Mouse (Mus musculus): Measurements from ENCODE around the gene Fgfr2. TPM values are rescaled to one million over a fixed set of nuclear protein-coding genes. Genes with fewer than 3 reads are reported as not detected.

Gene Fgfr2
- total RNA-seq, 2 experiments from 2014 or later: 2.1 to 3.9 TPM

DNA sequence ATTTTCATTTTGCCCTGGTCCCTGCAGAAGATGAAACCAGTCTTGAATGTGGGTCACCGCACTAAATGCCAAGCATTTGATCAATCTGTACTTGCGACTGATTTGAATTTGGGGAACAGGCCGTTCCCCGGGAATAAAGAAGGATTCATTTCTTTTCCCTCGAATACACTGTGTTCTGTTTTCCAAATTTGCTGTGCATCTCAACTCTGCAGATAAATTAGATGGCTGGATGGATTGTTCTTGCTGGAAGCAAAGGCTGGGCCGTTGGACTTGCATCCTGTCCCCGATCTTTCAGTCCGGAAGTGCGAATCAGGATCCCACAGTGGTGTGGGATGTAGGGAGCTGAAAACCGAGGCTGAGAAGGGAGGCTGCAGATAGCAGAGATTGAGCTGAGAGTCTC is 2169.8 kb downstream of the Fgfr2 start:
- no peak for DNase-seq
- intact Hi-C loops (cut with DNase I): no loop called here

DNA sequence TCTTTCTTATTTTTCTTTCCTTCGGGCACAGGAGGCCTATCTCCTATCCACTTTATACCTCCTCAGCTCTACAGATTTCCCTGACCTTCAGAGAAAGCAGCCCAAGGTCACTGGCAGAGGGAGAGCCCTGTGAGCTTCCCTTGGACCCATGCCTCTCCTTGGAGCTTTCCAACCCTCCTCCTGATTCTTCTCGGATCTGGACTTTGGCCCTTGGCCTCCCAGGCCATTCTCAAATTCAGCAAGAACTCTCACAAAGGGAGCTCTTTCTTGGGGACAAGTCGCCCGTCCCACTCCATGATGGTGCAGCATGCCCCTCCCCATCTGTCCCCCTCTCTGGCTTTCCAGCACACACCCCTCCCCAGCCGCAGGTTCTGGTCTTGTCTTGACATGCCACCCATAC is 2172.1 kb downstream of the Fgfr2 start:
- no peak for DNase-seq

DNA sequence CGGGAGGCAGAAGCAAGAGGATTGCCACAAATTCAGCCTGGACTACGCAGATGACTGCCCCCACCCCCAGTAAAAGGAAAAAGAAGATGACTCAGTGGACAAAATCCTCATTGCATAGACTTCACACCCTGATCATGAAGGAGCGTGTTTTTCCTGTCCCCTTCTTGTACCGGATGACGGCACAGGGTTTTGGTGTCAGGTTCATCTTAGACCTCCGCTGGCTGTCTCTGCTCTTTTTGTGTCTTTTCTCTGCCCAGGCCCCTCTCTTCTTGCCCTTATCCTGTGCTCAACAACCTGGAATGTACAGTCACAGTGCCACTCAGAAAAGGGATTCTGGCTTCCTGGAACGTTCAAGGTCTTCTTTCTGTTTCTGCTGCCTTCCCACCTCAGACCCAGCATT is 2172.7 kb downstream of the Fgfr2 start:
- intact Hi-C loops (cut with DNase I): no loop called here
- no peak for DNase-seq

More for the DNA sequence above, 2172.1 kb downstream of the Fgfr2 start:
- intact Hi-C loops (cut with DNase I): no loop called here

DNA sequence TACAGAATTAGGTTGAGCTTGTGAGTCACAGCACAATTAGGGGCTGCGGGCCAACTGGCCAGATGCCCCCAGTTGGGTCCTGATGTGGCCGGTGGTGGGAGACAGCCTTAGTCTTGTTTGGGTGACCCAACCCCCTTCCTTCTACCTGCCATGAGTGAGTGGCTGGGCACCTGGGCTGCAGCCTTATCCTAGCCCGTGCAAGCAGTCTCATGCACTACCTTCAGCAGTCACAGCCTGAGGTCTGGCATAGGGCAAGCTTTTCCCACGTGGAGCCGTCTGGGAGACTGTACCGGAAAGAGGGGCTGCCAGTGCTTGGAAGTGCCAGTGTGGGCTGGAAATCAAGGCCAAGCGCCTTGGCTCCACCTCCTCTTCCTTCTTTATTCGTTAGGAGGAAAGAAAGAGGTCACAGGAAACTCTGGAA is 2173.8 kb downstream of the Fgfr2 start:
- intact Hi-C loops (cut with DNase I): no loop called here
- peak; percentile 63 to 71 for DNase-seq

DNA sequence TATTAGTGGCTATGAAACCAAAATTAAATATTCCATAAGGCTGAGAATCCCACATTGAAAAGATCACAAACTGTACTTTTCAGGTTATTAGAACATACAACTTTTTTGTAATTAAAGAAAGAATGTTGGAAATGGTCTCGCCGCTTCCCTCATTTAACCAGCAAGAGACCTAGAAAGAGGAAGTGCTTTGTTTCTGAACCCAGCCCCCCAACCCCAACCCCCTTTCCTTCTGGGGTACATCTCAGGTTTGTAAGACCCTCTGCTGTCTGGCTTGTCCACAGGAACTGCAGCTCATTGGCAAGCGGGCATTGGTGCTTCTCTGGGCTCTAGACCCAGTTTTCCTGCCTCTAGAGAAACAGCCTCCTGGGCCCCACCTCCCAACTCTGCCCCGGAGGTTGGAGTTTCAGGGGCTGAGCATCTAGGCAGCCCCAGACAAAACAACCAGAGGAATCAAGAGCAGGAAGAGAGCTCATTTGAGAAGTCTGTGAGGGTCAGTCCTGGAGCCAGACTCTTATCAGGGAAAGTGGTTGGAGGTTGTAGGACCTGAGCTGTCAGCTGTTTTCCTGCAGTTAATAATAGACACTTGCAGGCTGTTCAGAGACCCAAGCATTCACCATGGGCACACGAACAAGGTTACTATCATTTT is 2174.5 kb downstream of the Fgfr2 start:
- DNase-seq: no peak
- intact Hi-C loops (cut with DNase I): no loop called here

DNA sequence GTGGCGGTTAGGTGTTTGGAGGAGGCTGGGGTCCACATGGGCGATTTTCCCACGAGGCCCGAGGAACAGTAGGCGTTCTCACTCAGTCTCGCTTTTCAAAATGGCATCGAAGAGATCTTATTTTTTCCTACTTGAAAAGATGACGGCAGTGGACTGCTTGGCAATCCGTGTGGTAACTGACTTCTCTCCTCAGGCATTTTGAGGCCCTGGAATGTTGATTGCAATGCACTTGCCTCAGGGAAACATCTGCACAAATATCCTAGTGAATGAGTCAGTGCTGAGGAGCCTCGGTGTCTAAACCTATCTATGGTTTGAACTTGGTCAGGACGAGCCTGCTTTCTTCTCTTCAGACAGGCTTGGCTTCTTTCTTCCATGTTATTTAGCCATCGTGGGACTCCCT is 2176.8 kb downstream of the Fgfr2 start:
- intact Hi-C loops (cut with DNase I): no loop called here
- DNase-seq: no peak

DNA sequence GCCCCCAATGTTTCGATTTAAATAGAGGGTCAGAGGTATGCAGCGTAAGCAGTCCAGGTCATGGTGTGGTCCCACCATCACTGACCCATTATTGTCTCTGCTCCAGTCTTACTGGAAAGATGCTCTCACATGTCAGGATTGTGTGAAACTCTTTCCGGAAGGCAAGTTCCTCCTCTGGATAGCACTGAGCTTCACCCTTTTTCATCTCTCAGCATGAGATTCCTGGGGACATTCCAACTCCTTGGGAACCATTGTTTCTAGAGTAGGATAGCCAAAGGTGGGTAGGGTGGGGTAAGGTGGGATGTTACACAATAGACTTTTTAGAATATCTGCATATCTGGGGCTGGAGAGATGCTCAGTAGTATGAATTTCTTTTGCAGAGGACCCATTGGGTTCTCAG is 2177.4 kb downstream of the Fgfr2 start:
- DNase-seq: no peak
- intact Hi-C loops (cut with DNase I): no loop called here

DNA sequence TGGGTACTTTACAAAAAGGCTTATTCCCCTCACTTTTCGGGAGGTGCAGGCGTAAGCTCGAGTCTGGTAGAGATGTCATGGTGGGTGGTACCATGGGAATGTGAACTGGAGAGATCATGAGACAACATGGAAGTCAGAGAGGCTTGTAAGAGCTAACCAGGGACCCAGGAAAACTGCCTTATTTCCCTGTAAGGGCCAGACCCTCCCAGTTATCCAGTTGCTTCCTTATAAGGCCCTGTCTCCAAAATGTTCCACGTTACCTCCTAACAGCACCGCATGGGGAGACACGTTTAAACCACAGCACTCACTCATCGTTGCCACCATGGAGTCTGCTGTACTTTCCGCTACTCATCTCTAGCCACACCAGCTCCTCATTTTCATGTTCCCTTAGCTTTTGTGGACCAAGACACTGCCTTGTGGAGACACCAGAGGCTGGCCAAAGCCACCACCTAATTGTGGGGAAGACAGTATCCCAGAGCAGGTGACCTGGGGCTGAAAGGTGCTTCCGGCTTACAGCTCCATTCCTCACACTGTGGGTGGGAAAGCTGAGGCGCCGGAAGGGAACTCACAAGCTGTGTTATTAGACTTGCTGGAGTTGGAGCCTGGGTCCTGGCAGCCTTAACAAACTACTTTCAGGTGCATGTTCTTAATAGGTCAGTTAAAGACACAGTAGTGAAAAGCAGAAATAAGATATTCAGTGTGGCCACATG is 2178.2 kb downstream of the Fgfr2 start:
- no peak for DNase-seq
- intact Hi-C loops (cut with DNase I): no loop called here

DNA sequence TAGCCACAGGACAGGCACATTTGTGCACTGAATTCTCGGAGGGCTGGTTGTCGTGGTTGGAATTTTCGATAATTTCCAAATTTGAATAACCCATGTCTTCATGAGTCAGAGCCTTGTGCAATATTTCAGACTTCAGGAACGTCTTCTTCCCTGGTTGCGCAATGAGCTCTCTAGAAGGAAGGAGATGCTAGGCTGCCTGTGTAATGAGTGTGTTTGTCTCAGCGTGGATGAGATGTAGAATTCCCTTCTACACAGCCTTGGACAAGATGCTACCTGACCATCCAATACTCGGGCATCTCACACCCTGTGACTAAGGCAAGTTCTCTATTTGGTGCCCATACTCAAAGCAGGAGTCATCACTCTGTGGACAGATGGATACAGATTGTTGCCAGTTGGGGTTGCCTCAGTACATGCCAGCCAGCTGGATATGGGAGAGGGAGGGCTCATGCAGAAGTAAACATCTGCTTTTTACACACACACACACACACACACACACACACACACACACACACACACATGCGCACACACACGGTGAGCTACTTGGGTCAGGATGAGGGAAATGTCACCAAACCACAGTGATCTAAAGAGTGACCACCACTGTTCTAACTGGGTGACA is 2179.8 kb downstream of the Fgfr2 start:
- intact Hi-C loops (cut with DNase I): no loop called here
- DNase-seq: no peak

DNA sequence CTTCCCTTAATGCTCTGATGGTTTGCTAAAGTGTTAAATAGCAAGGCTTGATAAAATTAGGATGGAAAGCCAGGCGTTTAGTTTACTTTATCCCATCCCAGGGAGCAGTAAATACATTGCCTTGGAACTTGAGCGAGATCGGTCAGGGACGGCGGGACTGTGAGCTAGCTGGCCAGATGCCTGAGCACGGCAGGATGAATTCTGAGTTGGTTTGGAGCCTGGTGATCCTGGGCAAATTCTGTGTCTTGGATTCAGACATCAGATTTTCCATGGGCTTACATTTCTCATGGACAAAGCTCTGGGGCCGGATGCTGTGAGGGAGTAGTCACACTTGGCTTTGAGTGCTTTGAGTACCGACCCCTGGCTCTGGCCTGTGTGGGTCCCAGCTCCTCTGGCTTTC is 2182.4 kb downstream of the Fgfr2 start:
- intact Hi-C loops (cut with DNase I): no loop called here

DNA sequence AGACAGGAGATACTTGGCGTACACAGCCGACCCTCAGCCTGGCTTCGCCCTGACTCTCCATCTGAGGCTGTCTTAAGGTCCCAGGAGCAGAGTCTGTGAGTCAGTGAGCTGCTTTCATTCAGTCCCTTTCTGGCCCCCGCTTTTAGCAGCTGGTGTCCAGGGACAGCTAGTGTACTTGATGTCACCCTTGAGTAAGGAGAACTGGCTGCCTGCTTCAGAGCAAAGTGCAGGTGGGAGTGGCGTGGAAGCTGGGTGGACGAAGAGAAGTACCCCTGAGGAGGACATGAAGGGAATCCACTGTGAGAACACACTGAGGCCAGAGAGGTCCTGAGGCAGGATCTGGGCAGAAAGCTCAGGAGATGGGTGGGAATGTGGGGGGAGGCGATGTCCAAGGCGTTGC is 2184.3 kb downstream of the Fgfr2 start:
- DNase-seq: no peak
- intact Hi-C loops (cut with DNase I): no loop called here

More for the DNA sequence above, 2182.4 kb downstream of the Fgfr2 start:
- DNase-seq: no peak

DNA sequence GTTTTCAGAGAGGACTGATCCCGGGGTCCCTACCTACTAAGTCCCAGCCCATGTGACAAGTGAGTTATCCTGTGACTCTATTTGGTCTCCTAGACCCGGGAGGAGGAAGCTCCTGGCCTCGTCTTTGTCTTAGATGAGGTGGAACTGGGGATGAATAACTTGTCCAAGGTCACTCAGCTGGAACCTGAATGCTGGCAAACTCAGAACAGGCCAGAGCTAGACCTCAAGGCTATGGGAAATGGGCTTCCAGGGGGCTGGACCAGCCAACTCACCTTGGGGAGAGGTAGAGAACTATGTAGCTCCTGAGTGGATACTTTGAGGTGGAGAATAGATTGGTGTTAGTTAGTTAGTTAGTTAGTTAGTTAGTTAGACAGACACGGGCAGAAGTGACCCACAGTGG is 2185.1 kb downstream of the Fgfr2 start:
- intact Hi-C loops (cut with DNase I): no loop called here
- DNase-seq: no peak

DNA sequence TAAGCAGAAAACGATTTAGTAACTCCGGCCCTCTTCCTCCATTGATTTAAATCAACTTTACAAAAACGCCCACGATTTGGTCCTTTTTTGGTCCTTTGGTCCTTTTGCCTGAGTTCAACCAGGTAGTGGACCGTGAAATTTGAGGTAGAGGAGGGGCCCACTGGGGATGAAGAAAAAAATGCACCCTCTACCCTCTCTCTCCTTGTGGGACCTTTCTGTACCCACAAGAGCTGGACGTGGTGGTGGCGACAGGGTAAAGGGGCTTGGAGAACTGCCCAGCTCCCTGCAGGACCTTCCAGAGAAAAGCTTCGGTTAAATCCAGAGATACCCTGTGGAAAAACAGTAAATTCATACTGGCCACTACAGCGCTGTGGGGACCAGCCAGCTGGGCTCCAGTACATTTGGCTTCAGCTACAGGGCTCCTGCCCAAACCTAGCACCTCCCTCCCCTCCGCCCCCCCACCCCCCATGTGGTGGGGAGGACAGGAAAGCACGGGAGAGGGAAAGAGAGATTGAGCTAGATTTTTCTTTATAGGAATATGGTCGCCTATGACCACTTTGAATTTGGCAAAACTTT is 2185.8 kb downstream of the Fgfr2 start:
- intact Hi-C loops (cut with DNase I): loop anchor here (2.0 kb wide), 1 partner anchor 27 kb away; no protein-coding TSS in a partner anchor

DNA sequence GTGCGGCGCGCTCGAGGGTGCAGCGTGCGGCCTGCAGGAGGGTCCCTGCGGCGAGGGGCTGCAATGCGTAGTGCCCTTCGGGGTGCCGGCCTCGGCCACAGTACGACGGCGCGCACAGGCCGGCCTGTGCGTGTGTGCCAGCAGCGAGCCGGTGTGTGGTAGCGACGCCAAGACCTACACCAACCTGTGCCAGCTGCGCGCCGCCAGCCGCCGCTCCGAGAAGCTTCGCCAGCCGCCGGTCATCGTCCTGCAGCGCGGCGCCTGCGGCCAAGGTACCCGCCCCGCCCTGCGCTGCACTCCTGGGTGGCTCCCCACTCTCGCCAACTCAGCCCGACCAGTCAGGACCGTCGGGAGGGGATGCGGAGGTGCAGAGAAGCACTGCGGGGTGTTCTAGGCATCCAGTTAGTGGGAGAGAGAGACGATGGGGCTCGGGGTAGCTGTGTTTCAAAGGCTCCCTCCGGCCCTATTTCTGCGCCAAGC is 2186.6 kb downstream of the Fgfr2 start:
- DNase-seq: peak; percentile 69 to 77
- intact Hi-C loops (cut with DNase I): loop anchor here (2.0 kb wide), 1 partner anchor 28 kb away; no protein-coding TSS in a partner anchor

More for the DNA sequence above, 2185.8 kb downstream of the Fgfr2 start:
- peak; percentile 40 to 62 for DNase-seq

DNA sequence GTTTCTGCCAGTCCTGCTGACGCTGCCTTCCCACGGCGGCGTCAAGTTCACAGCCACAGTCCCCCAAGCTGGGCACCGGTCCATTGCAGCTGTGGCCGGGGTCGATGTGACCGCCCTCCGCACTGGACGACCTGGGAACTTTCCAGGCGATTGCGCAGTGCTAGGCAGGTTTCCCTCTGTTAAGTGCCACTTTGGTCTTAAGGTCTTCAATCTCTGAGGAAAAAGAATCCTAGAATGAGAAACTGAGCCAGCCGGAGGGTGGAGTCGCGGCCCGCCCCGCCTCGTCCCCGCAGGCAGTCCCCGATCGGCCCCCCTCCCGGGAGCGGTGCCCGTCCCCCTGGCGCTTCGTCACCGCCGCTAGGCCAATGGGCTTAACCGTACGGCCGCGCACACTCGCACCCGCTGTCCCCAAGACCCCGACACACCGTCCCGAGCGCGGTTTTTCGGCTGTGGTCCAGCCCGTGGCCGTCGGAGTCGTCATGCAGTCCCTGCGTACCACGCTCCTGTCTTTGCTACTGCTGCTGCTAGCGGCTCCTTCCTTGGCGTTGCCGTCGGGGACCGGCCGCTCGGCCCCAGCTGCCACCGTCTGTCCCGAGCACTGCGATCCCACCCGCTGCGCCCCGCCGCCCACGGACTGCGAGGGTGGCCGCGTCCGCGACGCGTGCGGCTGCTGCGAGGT is 2187.2 kb downstream of the Fgfr2 start, which contains the start of gene Htra1:
Gene Htra1 (plus strand): TSS at position 319 of the 679 bp plus-strand sequence.
- intact Hi-C loops (cut with DNase I): loop anchor here (2.0 kb wide), 1 partner anchor 29 kb away; no protein-coding TSS in a partner anchor
- peak; percentile 89 to 92 for DNase-seq

DNA sequence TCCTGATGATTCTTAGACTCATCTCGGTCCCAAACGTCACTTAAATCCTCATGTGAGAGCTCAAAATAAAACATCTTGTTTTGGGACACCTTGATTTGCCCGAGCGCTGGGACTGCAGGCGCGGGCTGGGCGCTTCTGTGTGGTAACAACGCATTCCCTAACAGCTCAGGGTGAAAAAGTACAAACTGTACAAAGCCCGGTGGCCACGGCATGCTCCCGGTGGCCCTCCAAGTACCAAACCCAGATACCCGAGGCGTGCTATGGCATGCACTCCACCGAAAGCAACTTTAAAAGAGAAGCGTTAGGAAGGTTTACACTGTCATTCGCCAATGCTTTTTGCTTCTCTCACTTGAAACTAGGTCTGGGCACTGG is 2187.7 kb downstream of the Fgfr2 start:
- no peak for DNase-seq
- intact Hi-C loops (cut with DNase I): no loop called here

DNA sequence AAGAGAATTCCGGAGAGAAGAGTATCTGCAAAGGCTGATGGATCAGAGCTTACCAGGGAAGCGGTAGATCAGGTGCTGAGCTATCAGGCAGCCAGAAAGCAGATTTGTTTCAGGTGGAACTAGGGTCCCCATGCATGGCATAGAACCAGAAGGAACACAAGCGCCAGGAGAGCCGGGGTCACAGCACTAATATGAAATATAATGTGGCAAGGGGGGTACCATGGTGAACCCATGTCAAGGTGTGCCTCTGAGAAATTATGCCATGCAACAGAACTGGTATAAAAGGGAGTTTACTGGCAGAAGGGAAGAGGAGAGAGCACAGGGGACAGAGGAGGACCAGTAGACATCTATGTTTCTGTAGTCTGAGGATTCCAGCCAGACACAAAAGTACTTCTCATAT is 2188.5 kb downstream of the Fgfr2 start:
- DNase-seq: no peak
- intact Hi-C loops (cut with DNase I): no loop called here

DNA sequence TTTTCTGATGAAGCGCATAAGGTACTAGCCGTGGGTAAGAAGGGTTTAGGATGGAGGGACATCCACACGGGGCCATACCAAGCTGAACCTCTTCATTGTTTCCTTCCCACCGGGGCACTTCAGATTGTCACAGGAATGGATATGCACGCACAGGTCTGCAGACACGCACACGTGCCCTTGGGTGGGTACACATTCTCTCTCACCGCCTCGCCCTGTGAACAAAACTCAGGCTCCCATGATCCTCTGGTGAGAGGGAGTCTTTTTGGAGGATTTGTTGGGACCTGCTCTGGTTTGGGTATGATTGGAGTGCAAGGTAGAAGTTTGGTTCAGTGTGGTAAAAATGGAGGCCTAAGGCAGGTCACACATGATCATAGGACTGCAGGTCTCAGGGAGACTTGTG is 2190.2 kb downstream of the Fgfr2 start:
- no peak for DNase-seq
- intact Hi-C loops (cut with DNase I): no loop called here

DNA sequence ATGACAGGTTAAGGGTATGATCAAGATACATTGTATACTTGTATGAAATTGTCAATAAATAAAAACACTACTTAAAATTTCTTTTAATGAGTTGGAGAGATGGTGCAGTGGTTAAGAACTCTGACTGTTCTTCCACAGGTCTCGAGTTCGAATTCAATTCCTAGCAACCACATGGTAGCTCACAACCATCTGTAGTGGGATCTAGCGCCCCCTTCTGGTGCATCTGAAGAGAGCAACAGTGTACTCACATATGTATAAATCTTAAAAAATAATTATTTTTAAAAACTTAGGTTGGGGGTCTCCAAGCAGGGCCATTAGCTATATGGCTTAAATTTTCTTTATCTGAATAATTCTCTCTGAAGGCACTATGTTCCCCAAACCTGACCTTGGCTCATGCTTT is 2192.7 kb downstream of the Fgfr2 start:
- DNase-seq: no peak
- intact Hi-C loops (cut with DNase I): no loop called here

DNA sequence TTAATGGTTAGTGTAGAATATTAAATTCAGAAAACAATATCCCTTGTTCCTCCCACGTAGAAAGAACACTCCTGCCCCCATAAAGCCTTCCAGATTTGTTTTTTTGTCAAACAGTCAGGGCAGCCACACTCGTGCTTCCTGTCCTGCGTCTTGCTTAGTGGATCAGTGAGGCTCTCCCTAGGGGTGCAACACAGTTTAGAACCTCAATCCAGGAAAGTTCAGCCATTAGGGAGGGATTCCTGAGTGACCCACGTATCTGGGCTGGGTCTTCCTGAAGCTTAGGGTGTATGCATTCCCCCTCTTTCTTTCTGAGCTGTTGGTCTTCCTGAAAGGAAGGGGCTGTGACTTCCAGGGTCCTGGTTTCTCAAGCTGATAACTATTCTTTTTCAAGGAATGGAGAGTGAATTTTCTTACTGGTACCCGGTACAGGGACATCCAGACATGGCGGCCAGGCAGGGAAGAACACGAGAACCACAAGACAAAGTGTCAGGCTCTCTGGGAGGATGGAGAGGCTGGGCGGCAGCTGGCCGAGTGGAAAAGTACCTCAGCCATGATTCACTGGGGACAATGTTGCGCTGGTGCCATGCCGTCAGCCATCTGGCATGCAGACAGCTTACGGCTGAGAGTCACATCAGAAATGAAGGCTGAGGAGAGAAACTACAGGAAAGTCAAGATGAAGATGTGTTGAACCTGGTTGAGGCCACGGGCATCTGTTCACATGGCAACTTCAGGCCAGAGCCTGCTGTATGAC is 2200.0 kb downstream of the Fgfr2 start:
- intact Hi-C loops (cut with DNase I): no loop called here
- peak; percentile 29 to 56 for DNase-seq

All from heart, postnatal 14 days (tissue).